Mouse (Mus musculus): ENCODE results near the gene Guca2b. TPM values are rescaled to one million over a fixed set of nuclear protein-coding genes. Genes with fewer than 3 reads are reported as not detected.
"Not testable (repeated sequence)": the region's sequence is repeated elsewhere in the genome, so short reads cannot be mapped to it uniquely, and the experiment has no call there.

The Guca2b gene
- total RNA-seq, 2 experiments from 2014 or later: not detected

- DNase-seq (ENCODE audit: low spot score in 2 of 2): no peak
Measured at GRCm38 (mm10) chr4:119658246-119658645, 508 bp downstream of the Guca2b start.

GRCm38 (mm10) chr4:119657011-119657410 lies 1.7 kb downstream of the Guca2b start:
- DNase-seq (ENCODE audit: low spot score in 2 of 2): no peak

- DNase-seq (ENCODE audit: low spot score in 2 of 2): no peak
Measured at GRCm38 (mm10) chr4:119642666-119643065, 16.1 kb downstream of the Guca2b start.

- DNase-seq (ENCODE audit: low spot score in 2 of 2): no peak
Measured at GRCm38 (mm10) chr4:119638656-119639055, 20.1 kb downstream of the Guca2b start.

- DNase-seq (ENCODE audit: low spot score in 2 of 2): no peak
Measured at GRCm38 (mm10) chr4:119637946-119638345, 20.8 kb downstream of the Guca2b start.

- no peak for DNase-seq (ENCODE audit: low spot score in 2 of 2)
Measured at GRCm38 (mm10) chr4:119637176-119637845, 21.4 kb downstream of the Guca2b start, which contains the start of gene Guca2a. Gene Guca2a, plus strand, starts transcription at chr4:119637704.

GRCm38 (mm10) chr4:119636731-119637130 lies 22.0 kb downstream of the Guca2b start:
- DNase-seq (ENCODE audit: low spot score in 2 of 2): no peak

- no peak for DNase-seq (ENCODE audit: low spot score in 2 of 2)
Measured at GRCm38 (mm10) chr4:119635686-119636085, 23.1 kb downstream of the Guca2b start.

GRCm38 (mm10) chr4:119634908-119635660 lies 23.7 kb downstream of the Guca2b start:
- DNase-seq (ENCODE audit: low spot score in 2 of 2): no peak

GRCm38 (mm10) chr4:119633948-119634347 lies 24.8 kb downstream of the Guca2b start:
- DNase-seq (ENCODE audit: low spot score in 2 of 2): no peak

- DNase-seq (ENCODE audit: low spot score in 2 of 2): no peak
Measured at GRCm38 (mm10) chr4:119633342-119633741, 25.4 kb downstream of the Guca2b start.

- DNase-seq (ENCODE audit: low spot score in 2 of 2): no peak
Measured at GRCm38 (mm10) chr4:119632721-119633120, 26.0 kb downstream of the Guca2b start.

- DNase-seq (ENCODE audit: low spot score in 2 of 2): peak in 1 of 2 experiments; percentile 23
Measured at GRCm38 (mm10) chr4:119631115-119631919, 27.4 kb downstream of the Guca2b start.

- not testable (repeated sequence) for DNase-seq (ENCODE audit: low spot score in 2 of 2)
Measured at GRCm38 (mm10) chr4:119628363-119628762, 30.4 kb downstream of the Guca2b start.

GRCm38 (mm10) chr4:119627317-119627716 lies 31.4 kb downstream of the Guca2b start:
- no peak for DNase-seq (ENCODE audit: low spot score in 2 of 2)

GRCm38 (mm10) chr4:119626876-119627275 lies 31.9 kb downstream of the Guca2b start:
- DNase-seq (ENCODE audit: low spot score in 2 of 2): no peak

- DNase-seq (ENCODE audit: low spot score in 2 of 2): no peak
Measured at GRCm38 (mm10) chr4:119626081-119626645, 32.6 kb downstream of the Guca2b start.

GRCm38 (mm10) chr4:119614724-119615123 lies 44.0 kb downstream of the Guca2b start:
- DNase-seq (ENCODE audit: low spot score in 2 of 2): no peak

- no peak for DNase-seq (ENCODE audit: low spot score in 2 of 2)
Measured at GRCm38 (mm10) chr4:119614078-119614477, 44.7 kb downstream of the Guca2b start.

GRCm38 (mm10) chr4:119609488-119609887 lies 49.3 kb downstream of the Guca2b start:
- no peak for DNase-seq (ENCODE audit: low spot score in 2 of 2)
